Mouse (Mus musculus): ENCODE measurements around the gene Bdh1.
A peak's percentile ranks its signal among the peaks of the same experiment; 100 is the strongest.
"Not testable (repeated sequence)": the region's sequence is repeated elsewhere in the genome, so short reads cannot be mapped to it uniquely, and the experiment has no call there.

Bdh1 gene

DNA sequence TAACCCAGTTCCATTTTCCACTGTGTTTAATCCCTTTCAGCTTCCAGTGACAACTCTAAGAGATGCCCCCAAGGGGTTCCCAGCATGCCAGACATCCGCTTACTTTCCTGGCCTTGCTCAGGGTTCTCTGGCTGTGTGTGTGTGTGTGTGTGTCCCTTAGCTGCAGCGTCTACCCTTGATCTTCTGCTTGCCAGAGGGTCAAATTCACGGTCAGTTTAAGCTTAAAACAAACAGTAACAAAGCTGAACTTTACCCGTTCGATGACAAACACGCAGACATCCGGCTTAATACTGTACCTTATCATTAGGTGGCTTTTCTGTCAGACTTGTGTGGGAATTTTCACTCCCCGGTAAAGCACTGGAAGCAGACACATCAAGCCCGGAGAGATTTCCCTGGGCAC lies at the start of gene Bdh1:
Bdh1 (plus strand) TSS at position 281 of the 400 bp plus-strand sequence.
- no peak for DNase-seq (ENCODE audit: low read depth, low spot score)

DNA sequence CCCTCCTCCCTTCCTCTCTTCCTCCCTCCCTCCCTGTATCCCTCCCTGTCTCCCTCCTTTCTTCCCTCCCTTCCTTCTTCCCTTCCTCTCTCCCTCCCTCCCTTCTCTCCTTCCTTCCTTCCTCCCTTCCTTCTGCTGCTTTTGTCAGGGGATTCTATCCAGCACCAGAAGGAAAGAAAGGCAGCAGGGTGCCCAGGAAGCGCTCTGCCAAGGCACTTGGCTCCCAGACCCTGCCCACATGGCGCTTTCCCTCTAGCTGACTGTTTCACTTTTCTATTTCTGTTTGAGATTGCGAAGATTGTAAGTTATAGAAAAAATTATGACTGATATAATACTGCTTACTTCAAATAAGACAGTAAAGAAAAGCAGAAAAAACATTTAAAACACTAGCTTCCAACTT lies 49.8 kb upstream of the Bdh1 start:
- not testable (repeated sequence) for DNase-seq (ENCODE audit: low read depth, low spot score)

DNA sequence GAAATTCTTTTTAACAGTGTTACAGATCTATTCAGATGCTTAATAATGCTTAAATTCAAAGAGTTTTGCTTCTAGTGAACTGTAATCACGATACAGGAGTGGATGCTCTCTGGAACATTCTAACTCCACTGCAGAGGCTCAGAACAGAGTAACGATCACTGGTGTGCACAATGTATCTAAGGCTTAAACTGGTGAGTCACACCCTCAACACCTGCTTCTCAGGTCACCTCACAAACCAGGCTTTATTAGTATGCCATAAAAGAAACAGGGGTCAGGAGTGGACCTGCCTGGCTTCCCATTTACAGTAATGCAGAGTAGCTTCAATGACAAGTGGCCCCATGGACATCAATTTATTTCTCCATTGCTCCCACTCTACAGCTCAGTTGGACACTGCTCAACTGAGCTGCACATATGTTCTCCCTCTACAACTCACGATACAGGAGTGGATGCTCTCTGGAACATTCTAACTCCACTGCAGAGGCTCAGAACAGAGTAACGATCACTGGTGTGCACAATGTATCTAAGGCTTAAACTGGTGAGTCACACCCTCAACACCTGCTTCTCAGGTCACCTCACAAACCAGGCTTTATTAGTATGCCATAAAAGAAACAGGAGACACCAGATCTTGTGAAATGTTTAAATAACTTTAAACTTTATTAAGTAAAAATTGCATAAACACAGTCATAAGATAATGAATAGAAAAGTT lies 46.0 kb upstream of the Bdh1 start:
- not testable (repeated sequence) for DNase-seq (ENCODE audit: low read depth, low spot score)

DNA sequence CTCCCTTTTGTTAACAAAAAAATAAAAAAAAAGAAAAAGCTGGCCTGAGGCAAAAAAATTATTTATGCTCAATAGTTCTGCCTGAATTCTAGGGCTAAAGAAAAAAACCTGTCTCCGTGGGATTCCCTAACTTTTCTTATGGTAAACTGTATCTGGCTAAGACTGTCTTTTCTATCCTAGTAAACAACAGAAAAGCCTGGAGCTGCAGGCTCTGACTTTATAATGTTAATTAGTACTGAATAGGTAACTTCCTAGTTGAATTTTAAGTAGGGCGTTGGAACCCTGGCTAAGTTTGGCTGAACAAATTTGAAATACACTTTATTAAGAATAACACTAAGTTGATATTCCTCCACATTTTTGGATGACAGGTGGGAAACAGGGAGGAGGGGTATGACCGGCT lies 33.8 kb upstream of the Bdh1 start:
- peak; percentile 42 for DNase-seq (ENCODE audit: low read depth, low spot score)

DNA sequence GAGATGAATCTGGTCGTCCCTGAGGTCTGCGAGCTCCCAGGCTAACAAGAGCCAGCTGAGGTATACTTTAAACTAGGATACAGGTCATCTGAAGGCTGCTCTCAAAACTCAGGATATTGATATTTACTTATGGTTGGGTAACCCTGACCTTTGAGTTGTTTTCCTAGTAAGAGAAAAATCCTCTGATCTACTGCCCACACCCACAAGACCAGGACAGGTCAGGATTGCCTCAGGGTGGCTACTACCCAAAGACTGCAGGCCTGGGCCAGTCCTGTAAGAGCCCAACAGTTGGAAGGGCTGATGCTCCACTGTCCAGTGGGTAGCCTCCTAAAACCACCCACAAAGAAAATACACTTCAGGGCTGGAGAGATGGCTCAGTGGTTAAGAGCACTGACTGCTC lies 22.8 kb upstream of the Bdh1 start:
- no peak for DNase-seq (ENCODE audit: low read depth, low spot score)

- DNase-seq (ENCODE audit: low read depth, low spot score), result no peak
Measured at GRCm38 (mm10) chr16:31400908-31401692, 21.0 kb upstream of the Bdh1 start.

DNA sequence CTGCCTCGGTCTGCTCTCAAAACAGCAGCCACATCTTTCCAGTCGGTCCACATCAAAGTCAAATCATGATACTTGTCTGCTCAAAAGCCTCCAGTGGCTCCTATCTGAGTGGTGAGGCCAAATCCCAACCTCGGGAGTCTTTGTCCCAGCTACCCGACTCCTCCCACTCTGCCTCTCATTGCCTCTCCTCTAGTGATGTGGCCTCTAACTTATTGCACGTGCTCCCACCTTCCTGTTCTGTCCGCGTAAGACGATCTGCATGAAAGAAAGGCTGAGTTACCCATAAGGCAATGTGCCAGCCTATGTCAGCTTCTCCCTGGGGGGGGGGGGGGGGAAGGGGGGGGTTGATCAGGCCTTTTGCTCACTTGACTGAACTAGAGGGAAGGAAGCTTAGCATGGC lies 20.0 kb upstream of the Bdh1 start:
- peak; percentile 85 for DNase-seq (ENCODE audit: low read depth, low spot score)

- DNase-seq (ENCODE audit: low read depth, low spot score), result no peak
Measured at GRCm38 (mm10) chr16:31403971-31404370, 18.1 kb upstream of the Bdh1 start.

- DNase-seq (ENCODE audit: low read depth, low spot score), result no peak
Measured at GRCm38 (mm10) chr16:31405040-31405439, 17.0 kb upstream of the Bdh1 start.

DNA sequence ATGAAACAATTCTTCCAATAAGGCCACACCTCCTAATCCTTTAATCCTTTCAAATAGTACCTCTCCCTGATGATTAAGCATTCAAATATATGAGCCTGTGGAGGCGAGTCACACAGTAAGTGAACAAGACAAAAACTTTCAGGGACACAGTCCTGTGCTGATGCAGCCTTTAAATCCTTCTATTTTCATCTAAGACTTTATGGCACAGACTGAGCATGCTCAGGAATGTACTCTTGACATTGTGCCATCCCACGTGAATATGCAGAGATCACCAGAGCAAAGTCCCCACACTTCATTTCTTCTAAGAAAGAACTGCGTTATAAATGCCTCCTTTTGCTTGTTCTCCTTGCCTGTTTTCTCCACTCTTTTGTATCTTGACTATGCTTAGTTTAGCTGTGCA lies 14.2 kb upstream of the Bdh1 start:
- DNase-seq (ENCODE audit: low read depth, low spot score), result no peak

DNA sequence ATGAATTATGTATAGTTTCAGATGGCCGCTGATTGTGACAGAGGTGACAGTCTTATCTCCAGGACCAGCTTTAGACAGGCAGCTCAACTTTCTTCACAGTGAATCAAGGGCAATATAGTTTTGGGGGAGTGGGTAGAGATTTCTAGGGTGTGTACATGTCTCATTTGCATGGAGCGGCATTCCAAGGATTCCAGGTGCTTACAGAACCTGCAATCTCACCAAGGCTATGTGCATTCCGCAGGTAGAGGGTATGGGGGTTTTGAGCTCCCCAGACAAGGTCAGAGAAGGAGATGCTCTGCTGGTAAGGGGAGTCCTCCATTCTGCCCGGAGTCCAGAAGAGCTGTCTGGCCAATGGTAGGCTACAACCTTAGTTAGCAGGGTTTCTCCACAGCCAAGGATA lies 11.1 kb upstream of the Bdh1 start:
- DNase-seq (ENCODE audit: low read depth, low spot score), result peak; percentile 88

GRCm38 (mm10) chr16:31412321-31412720 lies 9.8 kb upstream of the Bdh1 start:
- no peak for DNase-seq (ENCODE audit: low read depth, low spot score)

- peak; percentile 70 for DNase-seq (ENCODE audit: low read depth, low spot score)
Measured at GRCm38 (mm10) chr16:31413777-31414176, 8.3 kb upstream of the Bdh1 start.

- no peak for DNase-seq (ENCODE audit: low read depth, low spot score)
Measured at GRCm38 (mm10) chr16:31415885-31416450, 6.1 kb upstream of the Bdh1 start.

DNA sequence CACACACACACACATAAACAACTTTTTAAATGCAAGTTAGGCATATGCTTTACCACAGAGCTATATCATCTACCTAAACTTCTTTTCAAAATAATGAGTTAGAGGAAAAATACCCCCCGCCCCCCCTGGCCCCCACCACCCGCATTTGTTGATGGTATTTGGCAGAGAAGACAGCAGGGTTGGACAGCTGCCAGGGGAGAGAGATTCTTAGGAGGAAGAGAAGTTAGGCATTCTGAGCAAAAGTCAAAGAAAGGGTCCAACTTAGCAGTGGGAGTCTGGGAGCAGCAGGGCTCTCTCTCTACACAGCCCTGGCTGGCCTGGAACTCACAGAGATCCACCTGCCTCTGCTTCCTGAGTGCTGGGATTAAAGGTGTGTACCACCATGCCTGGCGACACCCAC lies 3.4 kb upstream of the Bdh1 start:
- no peak for DNase-seq (ENCODE audit: low read depth, low spot score)

- no peak for DNase-seq (ENCODE audit: low read depth, low spot score)
Measured at GRCm38 (mm10) chr16:31419457-31419856, 2.6 kb upstream of the Bdh1 start.

DNA sequence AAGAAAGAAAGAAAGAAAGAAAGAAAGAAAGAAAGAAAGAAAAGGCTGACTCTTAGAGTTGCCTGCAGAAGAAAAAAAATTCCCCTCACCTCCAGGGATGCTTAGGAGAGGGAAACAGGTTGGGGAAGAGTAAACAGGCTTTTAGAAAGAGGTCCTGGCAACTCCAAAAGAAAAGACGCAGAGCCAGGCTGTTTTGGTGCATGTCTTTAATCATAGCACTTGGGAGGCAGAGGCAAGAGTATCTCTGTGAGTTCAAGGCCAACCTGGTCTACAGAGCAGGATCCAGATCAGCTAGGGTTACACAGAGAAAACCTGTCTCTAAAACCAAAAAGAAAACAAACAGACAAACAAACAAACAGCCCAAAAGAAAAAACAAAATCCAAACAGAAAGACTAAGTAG lies 642 bp downstream of the Bdh1 start:
- no peak for DNase-seq (ENCODE audit: low read depth, low spot score)

GRCm38 (mm10) chr16:31423368-31423767 lies 1.3 kb downstream of the Bdh1 start:
- no peak for DNase-seq (ENCODE audit: low read depth, low spot score)

- DNase-seq (ENCODE audit: low read depth, low spot score), result peak; percentile 25
Measured at GRCm38 (mm10) chr16:31424416-31425187, 2.5 kb downstream of the Bdh1 start.

DNA sequence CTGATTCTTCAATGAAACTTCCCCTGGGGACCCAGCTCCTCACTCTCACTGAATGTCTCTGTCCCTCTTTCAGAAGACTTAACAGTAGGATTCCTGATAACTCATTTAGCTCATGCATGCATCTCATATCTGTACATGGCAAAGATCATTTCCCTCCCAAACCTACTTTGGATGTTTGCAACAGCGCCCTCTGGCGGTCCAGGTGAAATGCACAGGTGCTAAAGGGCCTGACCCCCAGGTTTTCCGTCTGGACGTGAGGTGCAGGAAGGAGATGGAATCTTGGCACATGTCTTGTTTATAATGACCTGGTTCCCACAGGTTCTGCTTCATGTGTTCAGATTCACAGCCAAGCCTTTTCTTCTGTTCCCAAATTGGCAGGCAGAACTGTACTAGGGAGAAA lies 3.4 kb downstream of the Bdh1 start:
- peak; percentile 87 for DNase-seq (ENCODE audit: low read depth, low spot score)

DNA sequence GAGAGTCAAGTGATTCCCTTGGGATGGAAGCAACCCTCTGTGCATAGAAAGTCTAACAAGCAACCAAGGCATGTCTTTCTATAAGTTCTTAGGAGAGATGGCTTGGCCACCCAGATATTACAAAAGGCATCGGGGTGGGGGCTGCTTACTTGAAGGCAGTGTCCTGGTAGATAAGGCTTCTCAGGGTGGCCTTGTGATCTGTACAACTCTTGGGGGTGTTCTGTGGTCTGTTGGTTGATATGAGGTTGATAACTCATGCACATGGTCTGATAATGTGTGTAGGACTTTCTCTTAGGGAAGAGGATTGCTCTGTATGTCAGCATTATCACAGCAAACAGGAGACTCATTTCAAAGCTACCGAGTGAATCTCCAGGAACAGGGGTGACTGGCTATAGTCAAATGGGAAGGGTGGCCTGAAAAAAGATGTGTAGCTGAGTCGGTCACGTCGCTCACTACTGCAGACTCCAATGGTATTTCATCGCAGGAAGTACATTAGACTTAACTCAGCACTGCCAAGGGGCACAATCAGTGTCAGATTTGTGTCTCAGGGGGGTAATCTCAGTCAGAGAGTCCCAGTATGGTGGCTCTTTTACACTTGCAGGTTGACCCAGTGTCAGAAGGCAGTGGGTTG lies 4.5 kb downstream of the Bdh1 start:
- no peak for DNase-seq (ENCODE audit: low read depth, low spot score)

GRCm38 (mm10) chr16:31428335-31428674 lies 6.2 kb downstream of the Bdh1 start:
- DNase-seq (ENCODE audit: low read depth, low spot score), result no peak
